Comparison of ENCODE assay signal across 29 mouse cellular contexts in the genomic region with DNA sequence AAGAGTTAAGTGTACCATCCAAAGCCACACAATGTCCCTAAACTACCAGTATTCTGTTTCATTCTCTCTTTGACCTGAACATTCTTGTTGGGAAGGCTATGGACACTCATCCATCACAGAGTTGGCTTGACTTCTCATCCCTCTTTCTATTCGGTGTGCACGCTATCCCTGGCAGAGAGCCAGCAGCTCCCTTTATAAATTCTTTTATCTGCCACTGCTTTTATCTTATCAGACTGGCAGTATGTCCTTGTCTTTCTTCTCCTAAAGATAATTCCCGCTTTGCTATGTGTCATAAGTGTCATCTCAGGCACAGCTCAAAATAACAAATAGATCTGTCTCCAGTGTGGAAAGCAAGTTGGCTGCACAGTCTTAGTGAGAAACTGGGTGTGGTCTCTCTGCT.
DNase-seq lines count a peak whose midpoint lies in the region; ATAC-seq and TF ChIP-seq lines count a peak whose summit lies in the region.
"Had no signal": no experiment of that assay in that cellular context is flagged by ENCODE, and none has a peak within 500 bp of the region (broad histone marks: within the 10 kb centered on the region; RNA-seq: fewer than 3 reads in every experiment).

No protein-coding gene starts in this region.

- no peaks in the 10 kb centered on the region for H3K36me3 ChIP-seq in lung, embryonic 14.5 days (ENCODE audit: insufficient read depth)
- H3K36me3 ChIP-seq in lung, postnatal 0 days (ENCODE audit: insufficient read depth, low read length), result no peaks in the 10 kb centered on the region
- H3K36me3 ChIP-seq: G1E; heart, embryonic 15.5 days; hindbrain, embryonic 13.5 days; limb, embryonic 13.5 days; liver, embryonic 12.5 days; neural tube, embryonic 12.5 days had no signal

- intact Hi-C loops in heart, postnatal 14 days (cut with DNase I), result loop anchor here (5.0 kb wide), 1 partner anchor 121 kb away; no protein-coding TSS in a partner anchor

- WGBS in lung, embryonic 14.5 days, result 20% methylated on average over 3 of the region's 3 CpGs
- WGBS in lung, postnatal 0 days, result 35% methylated on average over 3 of the region's 3 CpGs

- ATAC-seq in lung, embryonic 14.5 days (ENCODE audit: insufficient read depth), result no peak
- no peak for ATAC-seq in lung, postnatal 0 days
- ATAC-seq: forebrain, embryonic 14.5 days; liver, embryonic 12.5 days; Patski had no signal

- no peak overlapping the region for H3K9ac ChIP-seq in lung, embryonic 14.5 days
- H3K9ac ChIP-seq in lung, postnatal 0 days (replicated peaks; ENCODE audit: low read depth), result no peak overlapping the region
- H3K9ac ChIP-seq: heart, embryonic 15.5 days; hindbrain, embryonic 13.5 days; limb, embryonic 13.5 days; liver, embryonic 12.5 days; neural tube, embryonic 12.5 days had no signal

- H3K27me3 ChIP-seq in lung, embryonic 14.5 days (ENCODE audit: insufficient read depth, low read length), result no peaks in the 10 kb centered on the region
- no peaks in the 10 kb centered on the region for H3K27me3 ChIP-seq in lung, postnatal 0 days (replicated peaks; ENCODE audit: insufficient read depth, low read length)
- H3K27me3 ChIP-seq: heart, embryonic 15.5 days; hindbrain, embryonic 13.5 days; limb, embryonic 13.5 days; neural tube, embryonic 12.5 days; Patski had no signal

- H3K4me2 ChIP-seq in lung, embryonic 14.5 days, result no peak overlapping the region
- H3K4me2 ChIP-seq in lung, postnatal 0 days (replicated peaks; ENCODE audit: low read depth, low read length), result no peak overlapping the region
- H3K4me2 ChIP-seq: heart, embryonic 15.5 days; hindbrain, embryonic 13.5 days; limb, embryonic 13.5 days; liver, embryonic 12.5 days; neural tube, embryonic 12.5 days had no signal

- TF ChIP-seq EP300 in lung, postnatal 0 days (IDR thresholded peaks at IDR 0.05), result no peak

- H3K9me3 ChIP-seq in lung, embryonic 14.5 days (ENCODE audit: low read depth, low read length), result no peaks in the 10 kb centered on the region
- no peaks in the 10 kb centered on the region for H3K9me3 ChIP-seq in lung, postnatal 0 days (ENCODE audit: low read length)
- H3K9me3 ChIP-seq: G1E; heart, embryonic 15.5 days; hindbrain, embryonic 13.5 days; limb, embryonic 13.5 days; liver, embryonic 12.5 days; neural tube, embryonic 12.5 days had no signal

- TF ChIP-seq CTCF in lung, embryonic 14.5 days (IDR thresholded peaks at IDR 0.05; ENCODE audit: low read depth), result no peak
- no peak for TF ChIP-seq CTCF in lung, postnatal 0 days (IDR thresholded peaks at IDR 0.05)

- H3K4me3 ChIP-seq in lung, embryonic 14.5 days (ENCODE audit: low read depth, low read length), result no peak overlapping the region
- no peak overlapping the region for H3K4me3 ChIP-seq in lung, postnatal 0 days (ENCODE audit: low read depth, low read length)
- H3K4me3 ChIP-seq: gastrocnemius, adult 2 months; heart, adult 2 months; heart, embryonic 15.5 days; hindbrain, embryonic 13.5 days; limb, embryonic 13.5 days; liver, embryonic 12.5 days; myocyte; neural tube, embryonic 12.5 days had no signal

- DNase-seq in heart, adult 11 months, result peak; percentile 71
- DNase-seq in heart, postnatal 14 days, result no peak
- DNase-seq in lung, embryonic 14.5 days, result peak; percentile 32
- DNase-seq in lung, postnatal 0 days (ENCODE audit: low spot score), result no peak
- peak; percentile 67 for DNase-seq in adrenal gland, adult 8-10 months
- peak; percentile 31 for DNase-seq in brain, adult 2 months (ENCODE audit: low read depth, low spot score)
- DNase-seq in kidney, postnatal 4 days, result no peak
- DNase-seq in left cerebral cortex, adult 18-20 months (ENCODE audit: low spot score in 2 of 2), result no peak
- DNase-seq: cerebellum, adult 18-20 months; cerebellum, postnatal 14 days; gastrocnemius, adult 2 months; gastrocnemius, postnatal 36 days; heart, postnatal 4 days; kidney, adult 11 months; kidney, postnatal 14 days; lung, adult 18-20 months; lung, postnatal 14 days; right cerebral cortex, postnatal 14 days; thymus, postnatal 4 days had no signal

- no peak overlapping the region for H3K27ac ChIP-seq in lung, embryonic 14.5 days (ENCODE audit: low read depth)
- no peak overlapping the region for H3K27ac ChIP-seq in lung, postnatal 0 days (ENCODE audit: low read length)
- H3K27ac ChIP-seq: gastrocnemius, adult 2 months; heart, adult 2 months; heart, embryonic 15.5 days; hindbrain, embryonic 13.5 days; limb, embryonic 13.5 days; liver, embryonic 12.5 days; neural tube, embryonic 12.5 days had no signal

- no peaks in the 10 kb centered on the region for H3K4me1 ChIP-seq in lung, embryonic 14.5 days (ENCODE audit: insufficient read depth)
- H3K4me1 ChIP-seq in lung, postnatal 0 days (ENCODE audit: insufficient read depth, low read depth, low read length), result no peaks in the 10 kb centered on the region
- H3K4me1 ChIP-seq: heart, embryonic 15.5 days; hindbrain, embryonic 13.5 days; limb, embryonic 13.5 days; liver, embryonic 12.5 days; neural tube, embryonic 12.5 days had no signal

Comparison
In these comparisons a context has a peak if more than half of its experiments do, and no peak if none do; other contexts are left out.
1. DNase-seq: peak in heart, adult 11 months (single experiment), lung, embryonic 14.5 days (single experiment), adrenal gland, adult 8-10 months (single experiment) and brain, adult 2 months (single experiment); none in heart, postnatal 14 days (0 of 2), lung, postnatal 0 days (single experiment), kidney, postnatal 4 days (0 of 2) and left cerebral cortex, adult 18-20 months (0 of 2).